Mouse (Mus musculus) right cerebral cortex, postnatal 10 days (tissue): ENCODE data around the gene Rmi1.
"Not testable (repeated sequence)": the region's sequence is repeated elsewhere in the genome, so short reads cannot be mapped to it uniquely, and the experiment has no call there.

Experiments used
- DNase-seq, 2 experiments: peaks; one replicate each; pipeline ENCODE4 v3.0.0; 2021; ENCODE audit warnings: low spot score in 2 of 2

Gene Rmi1

DNA sequence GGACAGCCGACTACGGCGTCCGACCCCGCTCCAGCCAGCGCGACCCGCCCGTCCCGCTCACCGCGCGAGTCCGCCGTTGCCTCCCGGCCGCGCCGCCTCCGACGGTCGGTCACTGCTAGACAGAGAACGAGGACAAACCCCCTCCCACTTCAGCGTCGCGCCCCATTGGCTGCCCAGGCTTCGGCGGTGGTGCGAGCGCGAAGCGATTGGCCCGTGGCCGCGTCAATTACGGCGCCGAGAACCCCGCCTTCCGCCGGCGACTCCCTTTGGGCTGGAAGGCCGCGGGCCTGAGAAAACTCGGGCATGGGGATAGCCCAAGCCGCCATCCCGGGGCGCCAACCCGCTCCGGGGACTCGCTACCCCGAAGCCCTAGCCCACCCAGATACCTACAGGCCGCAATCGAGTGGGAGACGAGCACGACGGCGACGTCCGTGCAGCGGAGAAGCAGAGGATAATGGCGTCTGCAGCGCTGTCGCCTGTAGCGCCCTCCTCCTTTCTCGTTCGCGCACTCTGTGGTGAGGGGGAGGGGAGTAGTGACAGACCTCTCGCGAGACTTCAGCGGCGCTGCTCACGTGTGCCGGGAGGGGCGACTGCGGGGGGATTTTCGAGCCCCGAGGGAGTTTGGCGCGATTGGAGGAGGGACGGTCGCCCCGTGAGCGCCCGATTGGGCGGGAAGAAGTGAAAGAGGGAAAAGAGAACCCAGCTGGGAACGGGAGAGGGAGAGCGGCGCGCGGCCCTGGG is at the start of gene Rmi1:
Gene Rmi1, plus strand, starts transcription at position 246 of the 741 bp plus-strand sequence.
- DNase-seq, result peak; percentile 97 to 99

DNA sequence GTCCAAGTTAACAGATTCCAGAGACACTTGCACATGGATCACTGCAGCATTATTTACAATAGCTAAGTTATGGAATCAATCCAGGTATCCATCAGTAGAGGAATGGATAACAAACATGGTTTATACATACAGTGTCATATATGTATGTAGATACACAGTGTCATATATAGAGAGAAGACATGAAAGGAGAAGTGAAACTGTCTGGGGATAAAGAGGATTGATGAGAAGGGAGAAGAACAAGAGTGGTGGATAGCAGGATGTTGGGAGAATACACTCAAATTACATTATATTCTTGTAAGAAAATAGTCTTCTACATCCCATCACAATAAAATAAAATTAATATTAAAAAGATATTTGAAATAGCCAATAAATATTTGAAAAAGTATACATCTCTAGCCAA is 49.1 kb upstream of the Rmi1 start:
- DNase-seq, result no peak

DNA sequence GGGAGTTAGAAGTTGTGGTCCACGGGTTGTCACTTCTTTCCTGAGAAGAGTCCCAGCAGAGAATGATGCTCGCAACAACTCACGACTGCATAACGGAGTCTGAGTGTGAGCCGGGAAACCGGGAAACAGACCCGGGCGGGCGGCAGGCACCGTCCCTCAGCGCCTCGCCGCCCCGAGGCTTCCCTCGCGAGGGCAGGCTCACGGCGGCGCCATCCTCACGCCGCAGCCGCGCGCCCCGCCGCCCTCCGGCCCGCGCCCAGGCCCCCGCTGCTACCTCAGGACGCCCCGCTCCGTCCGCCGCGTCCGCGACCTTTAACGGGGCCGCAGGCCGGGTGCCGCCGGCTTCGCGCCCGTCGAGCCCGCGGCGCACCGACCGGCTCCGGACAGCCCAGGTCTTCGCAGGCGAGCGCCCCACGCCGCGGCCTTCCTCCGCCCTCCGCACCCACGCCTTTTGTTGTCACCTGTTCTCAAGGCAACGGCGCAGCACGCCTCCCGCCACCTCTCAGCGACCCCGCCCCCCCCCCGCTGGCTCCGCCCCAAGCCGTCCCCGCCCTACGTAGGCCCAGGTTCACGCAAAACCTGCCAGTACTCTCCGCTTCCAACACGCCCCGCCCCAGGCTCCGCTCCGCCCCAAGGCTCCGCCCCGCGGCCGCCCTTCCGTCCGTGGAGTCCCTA is 43.3 kb upstream of the Rmi1 start, which contains the start of gene Kif27:
Gene Kif27, minus strand, starts transcription at position 494 of the 675 bp plus-strand sequence.
- DNase-seq, result peak; percentile 60 to 73

DNA sequence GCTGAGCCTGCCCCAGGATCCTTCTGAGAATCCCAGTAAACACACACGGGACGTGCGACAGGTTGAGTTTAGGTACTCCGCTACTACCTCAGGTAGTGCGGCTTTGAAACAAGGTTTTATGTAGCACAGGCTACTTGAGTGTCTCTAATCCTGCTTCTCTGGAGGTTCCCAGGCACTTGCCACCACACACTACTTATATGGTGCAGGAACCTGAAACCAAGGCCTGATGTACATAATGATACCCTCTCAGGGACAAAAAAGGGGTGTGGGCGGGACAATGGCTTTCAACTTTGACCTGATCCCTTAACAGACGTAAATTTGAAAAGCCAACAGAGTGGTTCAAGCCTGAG is 42.8 kb upstream of the Rmi1 start:
- no peak for DNase-seq

DNA sequence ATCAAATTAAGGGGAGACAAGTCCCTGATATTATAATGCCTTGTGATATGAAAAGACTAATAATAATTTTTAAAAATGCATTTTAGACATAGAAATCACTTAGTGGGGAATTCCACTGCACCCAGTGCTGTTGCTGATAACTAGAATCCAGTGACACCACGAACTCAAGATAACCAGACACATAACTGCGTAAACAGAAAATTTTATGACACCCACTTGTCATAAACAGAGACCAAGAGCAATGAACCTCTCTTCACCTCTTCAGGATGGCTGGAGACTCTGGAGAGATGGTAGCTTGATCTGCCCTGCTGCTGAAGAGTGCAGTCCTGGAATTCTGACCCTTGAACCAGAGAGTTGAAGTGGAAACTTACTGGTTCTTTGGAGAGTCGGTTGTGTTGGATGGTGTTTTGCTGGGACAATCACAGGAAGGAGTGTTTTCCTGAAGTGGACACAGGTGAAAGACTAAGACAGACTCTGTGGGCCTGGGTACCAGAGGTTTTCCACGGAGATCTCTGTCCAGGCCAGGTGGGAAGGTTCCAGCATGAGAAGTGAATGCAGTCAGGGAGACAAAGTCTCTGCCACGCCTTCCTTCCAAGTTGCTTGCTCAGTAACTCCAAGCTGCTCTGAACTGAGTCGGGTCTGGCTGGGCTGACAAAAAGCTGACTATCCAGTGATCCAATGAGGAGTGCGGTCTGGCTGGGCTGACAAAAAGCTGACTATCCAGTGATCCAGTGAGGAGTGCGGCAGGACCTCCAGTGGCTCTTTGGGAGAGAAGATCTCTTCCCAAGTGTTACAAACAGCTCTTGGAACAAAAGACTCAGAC is 37.5 kb upstream of the Rmi1 start:
- DNase-seq, result no peak

DNA sequence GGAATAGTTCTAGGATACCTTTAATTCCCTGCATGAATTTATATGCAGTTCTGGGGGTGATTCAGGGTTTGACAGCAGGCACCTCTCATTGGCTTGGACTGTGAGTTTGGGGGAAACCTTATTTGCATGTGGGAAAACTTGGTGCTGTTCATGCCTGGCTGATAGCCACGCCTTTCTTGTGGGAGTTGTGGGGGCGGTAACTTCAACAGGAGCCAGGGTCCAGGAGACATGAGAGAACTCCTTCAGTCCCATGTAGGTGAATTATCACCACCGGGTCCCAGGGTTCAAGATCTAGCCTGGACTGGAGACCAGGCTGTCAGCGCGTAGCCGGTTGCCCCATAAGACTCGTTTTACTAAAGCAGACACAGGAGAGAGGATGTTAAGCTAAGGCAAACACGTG is 36.9 kb upstream of the Rmi1 start:
- DNase-seq, result not testable (repeated sequence)

DNA sequence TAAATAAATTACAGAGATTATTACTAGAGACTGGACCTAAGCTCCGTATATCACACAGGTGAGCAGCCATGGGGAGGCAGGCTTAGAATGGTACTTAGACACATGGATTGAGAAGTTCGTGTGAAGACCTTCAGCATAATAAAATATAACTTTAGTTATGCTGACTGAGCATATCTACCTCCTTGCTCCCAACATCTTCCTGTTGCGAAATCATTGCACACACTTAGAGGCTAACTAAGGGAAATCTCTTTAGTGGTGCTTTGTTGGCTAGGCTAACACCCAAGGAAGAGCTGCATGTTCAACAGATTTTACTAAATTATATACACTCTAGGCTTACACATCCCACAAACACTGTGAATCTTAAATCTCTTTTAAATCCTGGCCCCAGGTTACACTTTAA is 35.7 kb upstream of the Rmi1 start:
- no peak for DNase-seq

DNA sequence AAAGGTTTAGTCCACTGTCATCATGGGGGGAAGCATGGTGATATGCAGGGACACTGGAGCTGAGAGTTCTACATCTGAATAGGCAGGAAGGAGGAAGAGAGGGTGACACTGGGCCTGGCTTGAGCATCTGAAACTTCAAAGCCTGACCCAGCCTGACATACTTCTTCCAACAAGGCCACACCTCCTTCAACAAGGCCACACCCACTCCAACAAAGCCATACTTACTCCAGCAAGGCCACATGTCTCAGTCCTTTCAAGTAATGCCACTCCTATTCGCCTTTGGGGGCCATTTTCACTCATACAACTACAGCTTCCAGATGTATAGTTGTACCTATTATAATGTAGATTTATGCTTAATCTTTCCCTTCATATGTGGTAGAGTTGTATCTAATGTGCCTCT is 34.4 kb upstream of the Rmi1 start:
- no peak for DNase-seq

DNA sequence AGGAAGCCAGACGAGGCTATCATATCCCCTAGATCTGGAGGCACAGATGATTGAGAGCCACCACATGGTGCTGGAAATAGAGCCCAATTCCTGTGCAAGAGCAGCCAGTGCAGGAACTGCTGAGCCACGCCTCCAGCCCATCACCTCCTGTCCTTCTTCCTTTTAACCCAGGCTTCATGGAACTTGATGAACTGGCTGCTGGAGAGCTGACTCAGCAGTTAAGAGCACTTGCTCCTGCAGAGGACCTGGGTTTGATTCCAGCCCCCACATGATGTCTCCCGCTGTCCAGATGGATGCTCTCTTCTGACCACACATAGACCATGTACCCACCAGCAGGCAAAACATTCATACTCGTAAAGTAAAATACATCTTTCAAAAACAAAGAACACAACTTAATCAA is 33.2 kb upstream of the Rmi1 start:
- no peak for DNase-seq

DNA sequence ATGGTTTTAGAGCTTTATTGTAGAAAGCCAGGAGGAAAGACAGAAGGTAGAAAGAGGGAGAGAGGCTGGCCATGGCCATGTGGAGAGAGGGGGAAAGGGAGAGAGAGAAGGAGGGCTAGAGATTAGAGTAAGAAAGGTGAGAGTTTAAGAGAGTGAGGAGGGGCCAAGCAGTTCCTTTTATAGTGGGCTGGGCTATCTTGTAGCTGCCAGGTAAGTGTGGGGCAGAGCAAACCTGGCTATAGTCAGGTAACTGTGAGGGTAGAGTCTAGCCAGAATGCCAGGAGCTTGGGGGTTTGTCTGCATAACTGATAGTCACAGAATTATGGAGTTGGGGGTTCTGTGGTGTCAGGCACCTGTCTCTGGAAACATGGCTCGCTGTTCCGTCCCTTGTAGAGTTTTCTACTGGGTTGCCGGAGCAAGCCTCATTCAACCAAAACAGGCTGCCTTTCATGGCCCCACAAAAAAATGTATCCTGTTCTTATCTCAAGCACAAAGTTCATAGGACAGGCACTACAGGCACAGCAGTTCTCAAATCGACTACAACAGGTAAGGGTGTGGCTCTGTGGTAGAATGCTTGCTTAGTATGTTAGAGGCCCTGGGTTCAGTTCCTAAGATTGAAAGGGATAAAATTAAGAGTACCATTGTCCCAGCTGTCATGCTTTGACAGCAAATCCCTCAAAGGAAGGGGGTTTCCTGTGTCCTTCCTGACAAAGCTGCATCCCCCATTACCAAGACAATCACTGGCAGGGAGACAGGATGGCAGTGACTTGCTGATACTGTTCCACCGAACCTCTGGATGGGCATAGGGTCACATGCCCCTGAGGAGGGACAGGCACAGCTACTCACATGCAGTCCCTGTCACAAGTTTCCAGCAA is 29.5 kb upstream of the Rmi1 start:
- DNase-seq, result no peak

DNA sequence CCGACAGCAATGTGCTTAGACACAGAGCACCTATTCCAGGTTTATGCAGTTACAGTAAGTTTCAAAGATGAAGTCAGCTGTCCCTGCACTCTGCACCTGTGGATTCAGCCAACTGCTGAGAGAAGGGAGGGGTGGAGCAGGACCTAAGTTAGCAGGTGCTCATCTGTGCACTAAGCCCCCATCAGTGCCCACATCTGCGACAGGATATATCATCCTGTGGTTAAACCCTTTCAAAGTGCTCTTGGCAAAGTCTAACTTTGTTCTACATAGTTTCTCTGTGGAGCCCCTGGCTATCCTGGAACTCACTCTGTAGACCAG is 28.9 kb upstream of the Rmi1 start:
- DNase-seq, result no peak

DNA sequence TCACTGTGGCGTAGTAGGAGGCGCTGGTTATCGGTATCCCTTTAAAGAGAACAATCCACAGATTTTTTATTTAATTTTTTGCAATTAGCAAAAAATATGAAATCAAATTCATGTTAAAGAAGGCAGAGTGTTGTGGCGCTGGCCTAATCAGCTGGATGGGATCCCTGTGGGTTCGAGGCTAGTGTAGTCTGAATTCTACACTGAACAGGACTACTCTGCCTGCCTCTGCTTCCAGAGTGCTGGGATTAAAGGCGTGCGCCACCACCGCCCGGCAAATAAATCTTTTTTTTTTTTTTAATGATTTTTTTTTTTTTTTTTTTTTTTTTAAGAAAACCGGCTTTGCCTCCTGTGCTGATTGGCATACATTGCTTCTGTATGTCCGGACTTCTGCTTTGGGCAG is 17.7 kb upstream of the Rmi1 start:
- no peak for DNase-seq

DNA sequence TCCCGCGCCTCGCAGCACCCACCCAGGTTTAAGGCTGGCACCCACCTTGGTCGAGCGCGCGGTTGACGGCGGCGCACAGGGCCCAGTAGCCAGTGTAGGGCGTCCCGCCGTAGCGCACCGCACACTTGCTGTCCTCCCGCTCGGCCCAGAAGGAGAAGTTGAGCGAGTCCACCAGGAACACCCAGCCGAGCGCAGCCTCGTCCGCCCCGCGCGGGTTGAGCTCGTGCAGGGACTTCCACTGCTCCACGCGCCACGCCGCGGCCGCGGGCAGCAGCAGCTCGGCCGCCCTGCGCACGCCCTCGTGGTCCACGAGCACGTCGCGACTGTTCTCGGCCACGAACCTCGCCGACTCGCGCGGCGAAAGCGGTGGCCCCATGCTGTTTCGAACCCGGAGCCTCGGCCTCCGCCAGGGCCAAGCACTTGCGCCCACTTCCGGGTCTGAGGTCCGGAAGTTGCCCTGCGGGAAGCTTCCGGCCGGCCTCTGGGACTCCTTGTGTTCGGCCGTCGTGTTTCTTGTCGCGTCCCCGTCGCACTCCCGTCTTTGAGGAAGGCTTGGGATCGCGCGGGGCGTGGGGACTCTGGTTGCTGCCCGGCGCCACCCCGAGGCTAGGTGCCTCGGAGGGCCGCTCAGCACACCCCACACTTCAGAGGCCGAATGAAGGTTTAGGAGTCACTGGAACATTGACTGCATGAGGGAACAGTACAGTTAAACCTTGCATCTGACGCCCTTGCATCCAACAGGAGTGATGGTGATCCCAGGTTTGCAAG is 17.1 kb upstream of the Rmi1 start, which contains the start of gene 2210016F16Rik:
Gene 2210016F16Rik, minus strand, starts transcription at position 447 of the 768 bp plus-strand sequence.
- DNase-seq, result peak; percentile 54 to 62

DNA sequence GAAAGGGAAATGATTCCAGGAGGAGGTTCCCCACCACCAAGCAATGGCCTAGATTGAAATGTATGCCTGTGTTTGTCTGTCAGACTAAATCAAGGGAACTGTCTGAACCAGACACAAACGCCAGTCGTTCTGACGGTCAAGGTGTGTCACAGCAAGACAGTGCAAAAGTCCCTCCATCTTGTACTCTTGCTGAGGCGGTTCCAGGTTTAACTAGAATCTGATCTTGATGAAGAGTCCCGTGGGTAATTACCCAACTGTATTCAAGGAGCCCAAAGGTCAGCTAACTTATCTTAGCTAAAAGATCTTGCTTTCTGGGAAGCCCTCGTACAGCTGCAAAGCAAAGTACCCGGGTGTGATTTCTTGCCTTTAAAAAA is 16.5 kb upstream of the Rmi1 start:
- DNase-seq, result no peak

DNA sequence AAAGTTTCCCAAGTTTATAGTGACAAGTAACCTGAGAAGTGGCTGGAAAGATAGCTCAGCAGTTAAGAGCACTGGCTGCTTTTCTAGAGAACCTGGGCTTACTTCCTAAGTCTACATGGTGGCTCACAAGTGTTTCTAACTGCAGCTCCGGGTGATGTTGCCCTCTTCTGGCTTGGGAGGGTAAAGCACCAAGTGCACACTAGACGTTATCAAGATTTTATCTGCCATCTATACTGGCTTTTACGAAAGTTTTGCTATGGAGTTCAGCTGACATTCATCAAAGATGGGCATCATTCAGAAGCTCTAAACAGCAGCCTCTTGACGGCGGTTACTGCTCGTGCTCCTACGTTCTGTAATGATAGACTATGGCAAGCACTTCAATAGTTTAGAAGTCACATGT is 14.1 kb upstream of the Rmi1 start:
- DNase-seq, result peak; percentile 78 to 85

DNA sequence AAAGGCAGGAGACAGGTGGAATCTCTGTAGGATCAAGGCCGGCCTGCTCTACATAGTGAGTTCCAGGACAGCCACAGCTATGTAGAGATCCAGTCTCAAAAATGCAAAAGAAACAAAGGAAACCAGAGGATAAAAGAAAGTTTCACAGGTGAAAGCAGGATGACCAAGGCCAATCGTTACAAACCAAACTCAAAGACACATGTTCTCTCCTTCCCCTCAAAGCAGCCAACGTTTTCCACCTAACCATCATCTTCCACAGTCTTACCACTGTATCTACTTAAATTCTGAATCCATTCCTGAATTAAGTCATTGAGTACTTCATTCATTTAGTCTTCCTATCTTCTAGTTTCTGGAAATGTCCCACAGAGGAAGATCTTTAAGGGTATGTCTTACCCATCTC is 13.7 kb upstream of the Rmi1 start:
- DNase-seq, result no peak

DNA sequence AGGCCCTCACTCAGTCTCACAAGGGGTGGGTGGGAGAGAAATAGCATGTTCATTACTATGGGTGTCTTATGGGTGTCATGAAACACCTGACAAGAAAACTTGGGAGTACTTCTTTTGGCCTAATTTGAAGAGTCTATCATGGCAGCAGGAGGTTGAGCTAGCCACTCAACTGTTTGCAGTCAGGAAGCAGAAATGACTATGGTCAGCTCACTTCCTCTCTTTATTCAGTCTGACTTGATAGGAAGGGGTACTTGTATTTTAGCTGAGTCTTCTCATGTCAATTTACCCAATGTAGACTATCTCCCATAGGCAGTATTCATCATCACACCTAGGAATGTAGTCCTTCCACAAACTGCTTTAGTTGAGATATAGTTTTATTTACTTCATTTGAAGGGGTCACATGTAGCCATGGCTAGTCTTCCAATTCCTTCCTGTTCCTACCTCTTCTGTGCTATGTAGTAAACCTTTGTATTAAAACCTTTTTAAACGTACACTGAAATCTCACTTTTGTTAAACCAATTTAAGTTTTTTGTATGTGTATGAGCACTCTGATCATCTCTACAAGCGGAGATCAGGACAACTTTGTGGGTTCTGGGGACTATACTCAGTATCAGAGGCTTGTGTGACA is 12.6 kb upstream of the Rmi1 start:
- no peak for DNase-seq

DNA sequence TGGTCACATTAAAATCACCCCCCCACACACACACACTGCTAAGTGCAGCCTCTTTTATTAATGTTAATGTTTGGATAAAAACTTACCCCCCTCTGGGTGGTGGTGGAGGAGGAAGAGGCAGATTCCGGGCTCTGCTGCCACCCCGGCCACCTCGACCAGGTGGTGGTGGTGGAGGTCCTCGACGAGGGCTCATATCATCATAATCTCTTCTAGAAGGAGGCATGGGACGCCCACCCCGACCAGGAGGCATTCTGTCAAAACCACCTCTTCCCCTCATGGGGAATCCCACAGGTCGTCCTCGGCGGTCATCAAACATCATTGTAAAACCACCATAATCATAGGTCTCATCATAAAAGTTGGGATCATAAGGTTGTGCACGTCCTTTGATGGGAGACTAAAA is 7.7 kb upstream of the Rmi1 start:
- DNase-seq, result not testable (repeated sequence)

DNA sequence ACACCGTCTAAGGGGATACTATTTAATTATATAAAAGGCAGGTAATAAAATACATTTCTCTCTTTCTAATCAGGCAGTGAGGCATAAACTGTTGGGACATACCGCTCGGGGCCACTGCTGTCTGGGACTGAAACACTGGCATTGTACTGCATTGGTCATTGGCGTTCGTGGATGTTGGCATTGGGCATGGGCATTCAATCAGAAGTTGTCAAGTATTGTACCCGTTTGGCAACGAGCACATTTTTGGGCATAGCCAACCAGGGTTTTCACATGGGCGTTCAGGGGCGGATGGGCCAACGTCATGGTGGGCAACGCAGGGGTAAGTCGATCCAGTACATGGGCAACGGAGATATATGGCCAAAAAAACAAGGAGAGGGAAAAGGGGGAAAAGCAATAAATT is 4.4 kb upstream of the Rmi1 start:
- peak in 1 of 2 experiments; percentile 34 for DNase-seq

DNA sequence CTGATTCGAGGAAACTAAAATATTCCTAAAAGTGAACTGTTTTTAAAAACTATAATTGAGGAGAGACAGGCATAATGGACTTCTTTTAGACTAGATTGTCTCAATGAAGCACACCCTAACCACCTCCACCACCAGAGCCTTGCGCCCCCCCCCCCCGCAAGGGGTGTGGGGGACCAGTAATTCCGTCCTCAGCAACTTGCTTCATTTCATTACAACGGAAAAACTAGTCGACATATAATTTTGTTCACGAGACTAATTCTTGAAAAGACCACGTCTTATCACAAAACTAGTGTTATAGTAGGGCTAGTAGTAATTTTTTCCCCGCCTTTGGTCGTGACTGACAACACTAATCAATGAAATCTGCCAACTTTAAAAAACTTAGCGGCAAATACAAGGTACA is 1.5 kb upstream of the Rmi1 start:
- DNase-seq, result no peak
